Mouse (Mus musculus): ENCODE data around the gene Ecd. TPM values are rescaled to one million over a fixed set of nuclear protein-coding genes. Genes with fewer than 3 reads are reported as not detected.
"Not testable (repeated sequence)": the region's sequence is repeated elsewhere in the genome, so short reads cannot be mapped to it uniquely, and the experiment has no call there.

The Ecd gene
- total RNA-seq, 2 experiments from 2014 or later, result 31.6 to 34.8 TPM

DNA sequence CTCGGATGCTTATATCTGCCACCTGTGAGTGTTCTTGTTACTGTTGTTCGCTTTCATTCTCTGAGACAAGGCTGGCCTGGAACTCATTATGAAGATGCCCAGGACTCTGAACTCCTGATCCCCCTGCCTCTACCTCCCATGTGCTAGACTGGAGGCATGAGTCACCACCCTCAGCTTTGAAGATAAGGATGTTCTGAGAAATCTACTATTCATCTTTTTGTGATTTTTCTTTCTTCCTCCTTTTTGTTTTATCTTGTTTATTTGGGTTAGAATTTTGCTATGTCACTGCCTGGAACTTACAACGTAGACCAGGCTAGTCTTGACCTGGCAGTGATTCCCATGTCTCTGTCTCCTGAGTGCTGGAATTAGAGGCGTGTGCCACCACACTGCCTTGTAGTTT lies 16.6 kb downstream of the Ecd start:
- DNase-seq, result no peak
- intact Hi-C loops (cut with DNase I), result no loop called here

DNA sequence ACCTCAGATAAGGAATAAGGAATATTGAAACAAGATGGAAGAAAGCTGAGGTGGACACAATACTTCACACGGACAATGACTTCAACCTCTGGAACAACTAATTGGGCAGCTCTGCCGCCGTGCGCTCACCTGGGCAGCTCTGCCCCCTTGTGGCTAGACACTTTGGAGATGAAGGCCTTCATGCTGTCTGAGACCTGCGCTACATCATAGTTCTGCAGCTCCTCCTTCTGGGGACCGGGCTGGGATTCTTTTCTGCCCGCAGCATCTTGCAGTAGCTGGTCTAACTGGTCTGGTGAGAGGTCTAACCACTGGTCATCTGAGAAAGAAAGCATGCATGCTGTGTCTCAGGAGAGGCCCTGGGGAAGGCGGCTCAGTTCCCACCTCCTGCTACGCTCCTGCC lies 19.4 kb downstream of the Ecd start:
- DNase-seq, result no peak
- intact Hi-C loops (cut with DNase I), result no loop called here

DNA sequence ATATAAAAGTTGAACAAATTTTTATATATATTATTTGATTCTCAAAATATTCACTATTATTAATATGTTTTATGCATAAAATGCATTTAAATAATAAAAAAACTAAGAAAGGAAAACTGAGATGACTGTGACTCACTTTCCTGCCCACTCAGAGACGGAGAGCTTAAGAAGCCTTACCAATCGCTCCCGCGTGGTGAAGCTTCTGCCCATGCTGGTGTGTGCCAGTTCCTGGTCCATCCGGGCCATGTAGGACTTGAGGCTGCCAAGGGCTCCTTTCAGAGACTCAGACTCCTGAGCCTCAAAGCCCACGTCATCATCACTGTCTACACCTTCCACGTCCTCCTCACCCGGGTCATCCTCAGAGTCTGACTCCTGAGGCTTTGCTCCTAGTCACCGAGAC lies 23.7 kb downstream of the Ecd start:
- intact Hi-C loops (cut with DNase I), result no loop called here
- DNase-seq, result no peak

DNA sequence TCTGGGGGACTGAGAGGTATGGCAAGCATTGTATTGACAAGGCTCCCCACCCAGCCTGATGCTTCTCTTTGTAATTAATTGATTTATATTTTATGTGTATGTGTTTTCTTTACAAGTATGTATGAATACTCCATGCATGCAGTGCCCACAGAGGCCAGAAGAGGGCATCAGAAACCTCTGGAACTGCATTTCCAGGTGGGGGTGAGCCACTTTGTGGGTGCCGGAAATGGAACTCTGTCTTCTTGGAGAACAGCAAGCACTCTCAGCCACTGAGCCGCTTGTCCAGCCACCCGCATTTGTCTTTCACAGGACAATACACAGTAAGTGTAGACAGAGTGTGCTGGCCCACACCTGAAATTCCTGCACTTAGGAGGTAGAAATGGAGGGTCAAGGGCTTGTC lies 28.5 kb downstream of the Ecd start:
- DNase-seq, result peak; percentile 32
- intact Hi-C loops (cut with DNase I), result no loop called here

DNA sequence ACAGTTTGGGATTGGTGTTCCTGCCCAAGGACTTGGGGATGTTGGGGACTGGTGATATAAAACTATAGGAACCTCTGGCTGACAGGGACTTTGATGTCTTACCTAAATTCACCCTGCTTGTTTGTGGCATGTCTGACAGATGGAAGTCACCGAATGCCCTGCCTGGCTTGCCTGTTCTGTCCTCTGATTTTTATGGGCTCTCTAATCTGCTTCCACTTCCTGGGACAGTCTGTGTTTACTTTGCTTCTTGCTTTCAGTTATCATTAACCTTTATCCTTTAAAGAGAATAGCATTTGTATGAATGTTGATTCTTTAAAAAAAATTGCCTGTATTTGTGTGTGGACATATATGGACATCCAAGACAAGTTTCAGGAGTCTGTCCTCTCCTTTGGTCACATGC lies 32.8 kb downstream of the Ecd start:
- intact Hi-C loops (cut with DNase I), result no loop called here
- no peak for DNase-seq

DNA sequence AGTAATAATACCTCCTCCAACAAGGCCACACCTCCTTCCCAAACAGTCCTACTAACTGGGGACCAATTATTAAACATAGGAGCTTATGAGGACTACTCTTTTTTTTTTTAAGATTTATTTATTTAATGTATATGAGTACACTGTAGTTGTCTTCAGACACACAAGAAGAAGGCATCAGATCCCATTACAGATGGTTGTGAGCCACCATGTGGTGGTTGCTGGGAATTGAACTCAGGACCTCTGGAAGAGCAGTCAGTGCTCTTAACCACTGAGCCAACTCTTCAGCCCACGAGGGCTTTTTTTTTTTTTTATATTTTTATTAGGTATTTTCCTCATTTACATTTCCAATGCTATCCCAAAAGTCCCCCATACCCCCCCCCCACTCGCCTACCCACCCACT lies 42.8 kb downstream of the Ecd start:
- intact Hi-C loops (cut with DNase I); DNase-seq: not testable (repeated sequence)

DNA sequence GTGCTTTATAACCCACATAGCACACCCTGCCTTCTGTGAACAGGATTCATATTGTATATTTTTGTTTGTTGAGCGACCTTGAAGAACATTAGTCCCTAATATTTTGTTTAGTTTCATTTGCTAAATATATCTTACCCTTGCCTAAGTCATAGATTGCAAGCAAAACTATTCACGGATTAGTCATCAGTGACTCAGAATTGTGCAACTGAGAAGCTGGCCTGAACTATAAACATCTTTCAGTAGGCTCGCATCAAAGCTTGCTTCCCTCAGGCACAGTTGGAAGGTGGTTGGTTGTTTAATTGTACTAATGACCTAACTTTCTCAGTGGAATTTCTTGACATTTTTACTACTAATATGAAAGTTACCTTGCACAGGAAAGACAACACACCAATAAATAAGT lies 49.8 kb downstream of the Ecd start:
- intact Hi-C loops (cut with DNase I), result no loop called here
- DNase-seq, result no peak

DNA sequence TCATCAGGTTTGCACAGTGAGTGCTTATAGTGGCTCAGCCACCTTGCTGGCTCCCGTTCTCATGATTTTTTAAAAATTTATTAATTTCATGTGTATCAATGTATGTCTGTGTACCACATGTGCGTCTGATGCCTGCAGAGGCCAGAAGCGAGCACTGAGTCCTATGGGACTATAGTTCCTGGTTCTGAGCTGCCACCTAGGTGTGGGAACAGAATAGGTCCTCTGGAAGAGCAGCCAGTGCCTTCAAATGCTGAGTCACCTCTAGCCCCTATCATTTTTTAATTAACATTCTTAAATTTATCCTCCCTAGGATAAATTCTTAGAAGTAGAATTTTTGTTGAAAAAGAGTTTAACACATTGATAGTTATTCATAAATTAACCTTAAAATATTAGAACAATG lies 50.3 kb downstream of the Ecd start:
- intact Hi-C loops (cut with DNase I), result no loop called here

DNA sequence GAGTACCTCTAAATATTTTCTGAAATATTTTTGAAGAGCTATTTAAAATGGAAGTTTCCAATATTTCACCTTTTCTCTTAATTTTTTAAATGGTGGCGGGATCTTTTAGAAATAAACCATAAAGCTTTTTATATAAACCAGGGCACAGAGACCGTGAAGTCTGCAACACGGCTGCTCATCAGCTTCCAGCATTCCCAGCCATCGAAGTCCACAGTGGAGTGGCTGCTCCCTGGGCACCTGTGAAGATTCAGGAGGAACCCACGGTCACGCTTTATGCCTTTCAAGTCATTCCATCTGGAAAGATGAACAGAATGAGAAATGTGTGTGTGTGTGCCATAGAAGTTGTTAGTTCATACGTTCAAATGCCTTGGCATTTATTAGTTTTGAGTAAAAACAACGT lies 53.0 kb downstream of the Ecd start:
- no peak for DNase-seq
- intact Hi-C loops (cut with DNase I), result no loop called here

More for the DNA sequence above, 50.3 kb downstream of the Ecd start:
- DNase-seq, result no peak

DNA sequence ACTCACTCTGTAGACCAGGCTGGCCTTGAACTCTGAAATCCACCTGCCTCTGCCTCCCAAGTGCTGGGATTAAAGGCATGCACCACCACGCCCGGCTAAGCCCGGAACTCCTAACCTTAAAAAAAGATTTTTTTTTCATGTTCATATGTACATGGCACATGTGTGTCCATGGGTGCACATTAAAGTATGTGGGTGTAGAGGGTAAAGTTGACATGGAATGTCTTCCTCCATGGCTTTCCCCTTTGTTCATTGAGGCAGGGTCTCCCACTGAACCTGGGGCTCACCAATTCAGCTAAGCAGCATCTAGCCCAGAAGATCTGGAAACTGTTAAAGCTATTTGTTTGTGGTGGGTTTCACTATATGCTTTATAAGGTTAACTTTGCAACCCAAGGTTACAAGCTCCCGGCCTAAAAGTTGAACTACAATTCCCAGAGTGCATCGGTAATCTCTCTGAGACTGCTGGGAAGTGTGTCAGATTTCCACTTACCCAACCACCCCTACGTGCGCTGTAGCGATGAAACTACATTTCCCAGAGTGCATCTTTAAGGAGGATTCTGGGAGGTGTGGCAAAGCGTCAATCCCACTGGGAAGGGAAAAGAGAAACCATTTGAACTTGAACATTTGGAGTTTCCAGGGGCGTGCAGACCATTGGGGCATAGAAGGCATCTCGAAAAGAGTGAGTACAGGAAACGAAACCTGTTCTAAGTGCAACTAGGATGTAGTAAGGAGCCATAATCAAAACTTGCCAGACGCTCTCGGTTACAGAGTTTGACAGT lies 53.6 kb downstream of the Ecd start, which contains the start of gene Nudt13:
Gene Nudt13, plus strand, starts transcription at position 581 of the 776 bp plus-strand sequence.
- intact Hi-C loops (cut with DNase I), result no loop called here
- peak; percentile 80 for DNase-seq

DNA sequence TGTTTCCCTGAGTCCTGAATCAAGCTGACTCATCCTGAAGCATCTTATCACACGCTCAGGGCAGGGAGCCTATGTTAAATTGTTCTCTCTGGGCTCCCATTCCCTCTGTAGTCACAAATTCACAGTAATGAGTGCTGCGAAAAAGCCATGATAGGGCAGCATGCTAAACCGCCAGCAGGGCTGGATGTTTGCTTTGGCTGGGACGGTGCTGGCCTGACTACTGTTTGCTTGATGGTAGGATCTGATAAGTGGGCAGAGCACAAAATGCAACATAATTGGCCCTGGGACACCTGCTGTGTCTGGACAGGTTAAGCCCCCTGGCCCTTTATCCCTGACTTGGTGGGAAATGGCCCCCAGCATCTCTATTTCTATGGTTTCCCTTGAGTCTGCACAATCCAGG lies 56.5 kb downstream of the Ecd start:
- intact Hi-C loops (cut with DNase I), result no loop called here

More for the DNA sequence above, 56.5 kb downstream of the Ecd start:
- DNase-seq, result no peak

Other genes with a start within 250 kb of the Ecd start
- gene Saysd1, start 209.6 kb downstream of the Ecd start, total RNA-seq (2021), result 1 to 10 TPM; 5.2 to 6.0 TPM
- gene Kcnk5, start 166.3 kb downstream of the Ecd start, total RNA-seq (2021), result 1 to 10 TPM in 1 of 2 experiments, under 1 TPM in 1; 0.83 to 1.0 TPM
- gene Kcnk16, start 78.9 kb downstream of the Ecd start, total RNA-seq (2021), result not detected
- gene Nudt13, start 53.4 kb downstream of the Ecd start, total RNA-seq (2021), result 10 to 100 TPM; 18.7 to 22.6 TPM
- gene Fam149b, start within 50 bp of the Ecd start, total RNA-seq (2021), result 10 to 100 TPM; 51.8 to 53.2 TPM
- 10 to 100 TPM; 34.5 to 39.6 TPM for gene Dnajc9, start 40.8 kb upstream of the Ecd start, total RNA-seq (2021)
- gene Mrps16, start 45.5 kb upstream of the Ecd start, total RNA-seq (2021), result 10 to 100 TPM; 32.9 to 33.2 TPM
- gene Cfap70, start 104.1 kb upstream of the Ecd start, total RNA-seq (2021), result 1 to 10 TPM; 1.7 to 2.9 TPM
- gene Anxa7, start 132.0 kb upstream of the Ecd start, total RNA-seq (2021), result 10 to 100 TPM; 46.1 to 50.4 TPM
- 1 to 10 TPM; 1.4 to 1.8 TPM for gene Mss51, start 148.8 kb upstream of the Ecd start, total RNA-seq (2021)
- 100 to 1,000 TPM; 355 to 362 TPM for gene Ppp3cb, start 198.5 kb upstream of the Ecd start, total RNA-seq (2021)

Measured in left cerebral cortex, postnatal 4 days (tissue).